In genomic region chr2:171935646-171936325, GRCm38 (mm10) we compare ENCODE assay signal across 17 mouse cellular contexts.
DNase-seq lines count a peak whose midpoint lies in the region; ATAC-seq and TF ChIP-seq lines count a peak whose summit lies in the region.
"Had no signal": no experiment of that assay in that cellular context is flagged by ENCODE, and none has a peak within 500 bp of the region (broad histone marks: within the 10 kb centered on the region; RNA-seq: fewer than 3 reads in every experiment).

No protein-coding gene starts in this region.

- H3K4me2 ChIP-seq in kidney, embryonic 15.5 days = no peak overlapping the region
- no peak overlapping the region for H3K4me2 ChIP-seq in kidney, embryonic 16.5 days (replicated peaks; ENCODE audit: low read depth, low read length)
- no peak overlapping the region for H3K4me2 ChIP-seq in hindbrain, postnatal 0 days (ENCODE audit: low read depth, low read length)
- no peak overlapping the region for H3K4me2 ChIP-seq in neural tube, embryonic 15.5 days
- no peak overlapping the region for H3K4me2 ChIP-seq in liver, embryonic 12.5 days
- H3K4me2 ChIP-seq: liver, embryonic 13.5 days had no signal

- peak; percentile 24 to 27 for DNase-seq in right cerebral cortex, postnatal 10 days (ENCODE audit: low spot score in 2 of 2)
- DNase-seq in right cerebral cortex, adult 18-20 months = no peak
- peak; percentile 27 for DNase-seq in hindbrain, postnatal 0 days (ENCODE audit: low spot score)
- DNase-seq: adrenal gland, postnatal 10 days; cerebellum, postnatal 25 days; heart, postnatal 10 days; layer of hippocampus, postnatal 36 days; liver, embryonic 13.5 days; lung, postnatal 10 days; thymus, postnatal 25 days had no signal

- no peak for TF ChIP-seq CTCF in hindbrain, postnatal 0 days (IDR thresholded peaks at IDR 0.05; ENCODE audit: low read depth)

- no peak overlapping the region for H3K9ac ChIP-seq in kidney, embryonic 15.5 days
- H3K9ac ChIP-seq in kidney, embryonic 16.5 days (replicated peaks; ENCODE audit: low read length) = no peak overlapping the region
- no peak overlapping the region for H3K9ac ChIP-seq in hindbrain, postnatal 0 days (replicated peaks; ENCODE audit: low read length)
- H3K9ac ChIP-seq in neural tube, embryonic 15.5 days (replicated peaks) = no peak overlapping the region
- H3K9ac ChIP-seq in liver, embryonic 12.5 days = no peak overlapping the region
- H3K9ac ChIP-seq: liver, embryonic 13.5 days had no signal

- WGBS in kidney, embryonic 15.5 days = 52% methylated on average over 13 of the region's 13 CpGs
- WGBS in kidney, embryonic 16.5 days = 46% methylated on average over 13 of the region's 13 CpGs
- WGBS in hindbrain, postnatal 0 days = 47% methylated on average over 13 of the region's 13 CpGs
- WGBS in neural tube, embryonic 15.5 days = 17% methylated on average over 13 of the region's 13 CpGs
- 68% methylated on average over 13 of the region's 13 CpGs for WGBS in liver, embryonic 12.5 days (ENCODE audit: insufficient replicate concordance)

- H3K4me1 ChIP-seq in kidney, embryonic 15.5 days = no peaks in the 10 kb centered on the region
- no peaks in the 10 kb centered on the region for H3K4me1 ChIP-seq in kidney, embryonic 16.5 days (ENCODE audit: insufficient read depth, low read length)
- no peaks in the 10 kb centered on the region for H3K4me1 ChIP-seq in hindbrain, postnatal 0 days (ENCODE audit: insufficient read depth, low read length)
- peaks cover 7% of the 10 kb centered on the region; the same call in 1 of the 2 replicates for H3K4me1 ChIP-seq in neural tube, embryonic 15.5 days
- no peaks in the 10 kb centered on the region for H3K4me1 ChIP-seq in liver, embryonic 12.5 days
- H3K4me1 ChIP-seq: limb, embryonic 10.5 days; liver, embryonic 13.5 days; megakaryocyte, embryonic 14.5 days had no signal

- no peak overlapping the region for H3K4me3 ChIP-seq in kidney, embryonic 15.5 days (replicated peaks)
- no peak overlapping the region for H3K4me3 ChIP-seq in kidney, embryonic 16.5 days (ENCODE audit: low read length)
- H3K4me3 ChIP-seq in hindbrain, postnatal 0 days (ENCODE audit: low read length) = no peak overlapping the region
- H3K4me3 ChIP-seq in neural tube, embryonic 15.5 days (replicated peaks) = no peak overlapping the region
- H3K4me3 ChIP-seq in liver, embryonic 12.5 days = no peak overlapping the region
- H3K4me3 ChIP-seq: limb, embryonic 10.5 days; liver, embryonic 13.5 days; megakaryocyte, embryonic 14.5 days had no signal

- H3K36me3 ChIP-seq in kidney, embryonic 15.5 days = no peaks in the 10 kb centered on the region
- H3K36me3 ChIP-seq in kidney, embryonic 16.5 days (ENCODE audit: insufficient read depth, low read length) = no peaks in the 10 kb centered on the region
- no peaks in the 10 kb centered on the region for H3K36me3 ChIP-seq in hindbrain, postnatal 0 days (ENCODE audit: insufficient read depth, low read length)
- H3K36me3 ChIP-seq in neural tube, embryonic 15.5 days = no peaks in the 10 kb centered on the region
- no peaks in the 10 kb centered on the region for H3K36me3 ChIP-seq in liver, embryonic 12.5 days
- H3K36me3 ChIP-seq: limb, embryonic 10.5 days; liver, embryonic 13.5 days had no signal

- no peaks in the 10 kb centered on the region for H3K27me3 ChIP-seq in kidney, embryonic 15.5 days
- no peaks in the 10 kb centered on the region for H3K27me3 ChIP-seq in kidney, embryonic 16.5 days (ENCODE audit: insufficient read depth, low read length)
- H3K27me3 ChIP-seq in hindbrain, postnatal 0 days (ENCODE audit: insufficient read depth, low read length) = no peaks in the 10 kb centered on the region
- H3K27me3 ChIP-seq in neural tube, embryonic 15.5 days (replicated peaks) = no peaks in the 10 kb centered on the region
- H3K27me3 ChIP-seq in liver, embryonic 12.5 days (replicated peaks) = no peaks in the 10 kb centered on the region
- H3K27me3 ChIP-seq: liver, embryonic 13.5 days; megakaryocyte, embryonic 14.5 days had no signal

- no peaks in the 10 kb centered on the region for H3K9me3 ChIP-seq in kidney, embryonic 15.5 days (replicated peaks)
- H3K9me3 ChIP-seq in kidney, embryonic 16.5 days (ENCODE audit: low read length) = no peaks in the 10 kb centered on the region
- H3K9me3 ChIP-seq in hindbrain, postnatal 0 days (ENCODE audit: low read length) = no peaks in the 10 kb centered on the region
- no peaks in the 10 kb centered on the region for H3K9me3 ChIP-seq in neural tube, embryonic 15.5 days (replicated peaks)
- H3K9me3 ChIP-seq in liver, embryonic 12.5 days (replicated peaks) = peaks cover 19% of the 10 kb centered on the region; the same call in 1 of the 2 replicates
- H3K9me3 ChIP-seq: limb, embryonic 10.5 days had no signal

- ATAC-seq in kidney, embryonic 15.5 days (replicated peaks; ENCODE audit: low FRiP score) = peak; percentile 25; the same call in 1 of the 2 replicates
- ATAC-seq in kidney, embryonic 16.5 days (ENCODE audit: low FRiP score, low TSS enrichment) = no peak
- ATAC-seq in hindbrain, postnatal 0 days = no peak
- peak; percentile 65 for ATAC-seq in neural tube, embryonic 15.5 days (ENCODE audit: low FRiP score)
- ATAC-seq in liver, embryonic 12.5 days = no peak
- ATAC-seq: CD4-positive, CD25-positive, alpha-beta regulatory T cell, adult 4 months had no signal

- H3K27ac ChIP-seq in kidney, embryonic 15.5 days = no peak overlapping the region
- H3K27ac ChIP-seq in kidney, embryonic 16.5 days (ENCODE audit: low read length) = no peak overlapping the region
- H3K27ac ChIP-seq in hindbrain, postnatal 0 days = no peak overlapping the region
- no peak overlapping the region for H3K27ac ChIP-seq in neural tube, embryonic 15.5 days (replicated peaks)
- no peak overlapping the region for H3K27ac ChIP-seq in liver, embryonic 12.5 days
- H3K27ac ChIP-seq: limb, embryonic 10.5 days; liver, embryonic 13.5 days had no signal

Comparison
In these comparisons a context has a peak if more than half of its experiments do, and no peak if none do; other contexts are left out.
1. ATAC-seq: peak in kidney, embryonic 15.5 days (single experiment) and neural tube, embryonic 15.5 days (single experiment); none in kidney, embryonic 16.5 days (single experiment), hindbrain, postnatal 0 days (single experiment) and liver, embryonic 12.5 days (single experiment).